Mouse (Mus musculus): ENCODE measurements around the gene Aco1.

DNA sequence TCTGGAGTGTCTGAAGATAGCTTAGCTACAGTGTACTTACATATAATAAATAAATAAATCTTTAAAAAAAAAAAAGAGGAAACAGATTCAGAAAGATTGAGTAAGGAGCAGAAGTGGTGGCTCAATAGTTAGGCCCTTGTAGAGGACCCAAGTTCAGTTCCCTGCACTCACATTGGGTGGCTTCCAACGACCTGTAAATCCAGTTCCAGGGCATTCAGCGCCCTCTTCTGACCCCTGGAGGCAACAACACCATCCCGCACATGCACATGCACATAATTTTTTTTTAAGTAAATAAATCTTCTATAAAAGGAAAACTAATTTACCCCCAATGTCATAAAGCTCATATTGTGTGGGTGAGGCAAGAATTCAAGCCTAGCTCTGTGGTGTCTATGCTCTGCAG is 75.0 kb downstream of the Aco1 start:
- TF ChIP-seq CTCF (IDR thresholded peaks at IDR 0.05; ENCODE audit: borderline replicate concordance, insufficient read depth, low read depth, low read length) (no peak), POLR2A (IDR thresholded peaks at IDR 0.05; ENCODE audit: borderline replicate concordance, insufficient read depth, low read length) (no peak)
